Mouse (Mus musculus): Measurements from ENCODE around the gene Nxn. TPM values are rescaled to one million over a fixed set of nuclear protein-coding genes. Genes with fewer than 3 reads are reported as not detected.

The Nxn gene
- polyA plus RNA-seq (2014; fragmentation: Illumina TruSeq; extraction: RNeasy Lipid Tissue Mini Kit (QIAGEN cat#74804); ENCODE audit: low read depth, low replicate concordance) = 26.4 TPM

GRCm38 (mm10) chr11:76398798-76399586 lies at the start of gene Nxn:
Gene Nxn, minus strand, starts transcription at chr11:76399140.

GRCm38 (mm10) chr11:76406702-76407583 lies 8.0 kb upstream of the Nxn start, which contains the start of gene Timm22:
Gene Timm22, plus strand, starts transcription at chr11:76406952.

GRCm38 (mm10) chr11:76242901-76243810 lies 155.8 kb downstream of the Nxn start, which contains the start of the genes Mrm3 and Glod4:
Gene Mrm3, plus strand, starts transcription at chr11:76243715.
Gene Glod4, minus strand, starts transcription at chr11:76243725.

GRCm38 (mm10) chr11:76217390-76217800 lies 181.5 kb downstream of the Nxn start, which contains the start of the genes Dbil5 and Gemin4:
Gene Dbil5, plus strand, starts transcription at chr11:76217608.
Gene Gemin4, minus strand, starts transcription at chr11:76217664.

Other genes with a start within 250 kb of the Nxn start
- gene Vps53, start 219.5 kb downstream of the Nxn start, polyA plus RNA-seq (2014; fragmentation: Illumina TruSeq; extraction: RNeasy Lipid Tissue Mini Kit (QIAGEN cat#74804); ENCODE audit: low read depth, low replicate concordance) = 32.0 TPM
- gene Fam57a, start 219.5 kb downstream of the Nxn start, polyA plus RNA-seq (2014; fragmentation: Illumina TruSeq; extraction: RNeasy Lipid Tissue Mini Kit (QIAGEN cat#74804); ENCODE audit: low read depth, low replicate concordance) = 5.1 TPM
- 107 TPM for gene Dbil5, start 181.5 kb downstream of the Nxn start, polyA plus RNA-seq (2014; fragmentation: Illumina TruSeq; extraction: RNeasy Lipid Tissue Mini Kit (QIAGEN cat#74804); ENCODE audit: low read depth, low replicate concordance)
- 6.8 TPM for gene Gemin4, start 181.5 kb downstream of the Nxn start, polyA plus RNA-seq (2014; fragmentation: Illumina TruSeq; extraction: RNeasy Lipid Tissue Mini Kit (QIAGEN cat#74804); ENCODE audit: low read depth, low replicate concordance)
- gene Mrm3, start 155.4 kb downstream of the Nxn start, polyA plus RNA-seq (2014; fragmentation: Illumina TruSeq; extraction: RNeasy Lipid Tissue Mini Kit (QIAGEN cat#74804); ENCODE audit: low read depth, low replicate concordance) = 7.4 TPM
- gene Glod4, start 155.4 kb downstream of the Nxn start, polyA plus RNA-seq (2014; fragmentation: Illumina TruSeq; extraction: RNeasy Lipid Tissue Mini Kit (QIAGEN cat#74804); ENCODE audit: low read depth, low replicate concordance) = 68.5 TPM
- 30.0 TPM for gene Timm22, start 7.8 kb upstream of the Nxn start, polyA plus RNA-seq (2014; fragmentation: Illumina TruSeq; extraction: RNeasy Lipid Tissue Mini Kit (QIAGEN cat#74804); ENCODE audit: low read depth, low replicate concordance)
- gene Abr, start 223.2 kb upstream of the Nxn start, polyA plus RNA-seq (2014; fragmentation: Illumina TruSeq; extraction: RNeasy Lipid Tissue Mini Kit (QIAGEN cat#74804); ENCODE audit: low read depth, low replicate concordance) = 53.5 TPM